Mouse (Mus musculus) retina, adult 2 months (tissue): ENCODE data around the gene Cbr1.

ENCODE experiments used
- DNase-seq: peaks from one replicate; pipeline ENCODE4 v3.0.0-alpha.2; 2012; ENCODE audit warnings: low read depth, low spot score

Cbr1 gene

GRCm38 (mm10) chr16:93605553-93605952 is at the start of gene Cbr1:
TSS of gene Cbr1 (plus strand) at chr16:93605853.
- no peak for DNase-seq

GRCm38 (mm10) chr16:93557646-93558045 is 48.0 kb upstream of the Cbr1 start:
- no peak for DNase-seq

GRCm38 (mm10) chr16:93558499-93558898 is 47.2 kb upstream of the Cbr1 start:
- DNase-seq, result no peak

- no peak for DNase-seq
Measured at GRCm38 (mm10) chr16:93572383-93572782, 33.3 kb upstream of the Cbr1 start.

GRCm38 (mm10) chr16:93573434-93573833 is 32.2 kb upstream of the Cbr1 start:
- DNase-seq, result no peak

- no peak for DNase-seq
Measured at GRCm38 (mm10) chr16:93574521-93575191, 31.0 kb upstream of the Cbr1 start.

GRCm38 (mm10) chr16:93575574-93575973 is 30.1 kb upstream of the Cbr1 start:
- no peak for DNase-seq

- peak; percentile 57 for DNase-seq
Measured at GRCm38 (mm10) chr16:93576412-93577082, 29.1 kb upstream of the Cbr1 start.

- DNase-seq, result no peak
Measured at GRCm38 (mm10) chr16:93578346-93579005, 27.2 kb upstream of the Cbr1 start.

- DNase-seq, result no peak
Measured at GRCm38 (mm10) chr16:93581125-93581524, 24.5 kb upstream of the Cbr1 start.

- no peak for DNase-seq
Measured at GRCm38 (mm10) chr16:93584976-93585702, 20.5 kb upstream of the Cbr1 start.

GRCm38 (mm10) chr16:93585703-93586205 is 19.9 kb upstream of the Cbr1 start:
- DNase-seq, result no peak

- DNase-seq, result no peak
Measured at GRCm38 (mm10) chr16:93586382-93586781, 19.3 kb upstream of the Cbr1 start.

GRCm38 (mm10) chr16:93588281-93588680 is 17.4 kb upstream of the Cbr1 start:
- DNase-seq, result no peak

GRCm38 (mm10) chr16:93590915-93591314 is 14.7 kb upstream of the Cbr1 start:
- DNase-seq, result no peak

GRCm38 (mm10) chr16:93591450-93592430 is 13.9 kb upstream of the Cbr1 start:
- DNase-seq, result no peak

- no peak for DNase-seq
Measured at GRCm38 (mm10) chr16:93592711-93593110, 12.9 kb upstream of the Cbr1 start.

- no peak for DNase-seq
Measured at GRCm38 (mm10) chr16:93593406-93593805, 12.2 kb upstream of the Cbr1 start.

- no peak for DNase-seq
Measured at GRCm38 (mm10) chr16:93594448-93594847, 11.2 kb upstream of the Cbr1 start.

GRCm38 (mm10) chr16:93595766-93596165 is 9.9 kb upstream of the Cbr1 start:
- no peak for DNase-seq

- no peak for DNase-seq
Measured at GRCm38 (mm10) chr16:93596807-93597206, 8.8 kb upstream of the Cbr1 start.
